Mouse (Mus musculus): Measurements from ENCODE around the gene Slc51a. TPM values are rescaled to one million over a fixed set of nuclear protein-coding genes. Genes with fewer than 3 reads are reported as not detected.
"Not testable (repeated sequence)": the region's sequence is repeated elsewhere in the genome, so short reads cannot be mapped to it uniquely, and the experiment has no call there.

The Slc51a gene
- total RNA-seq, 1 experiment from 2014 or later: not detected

DNA sequence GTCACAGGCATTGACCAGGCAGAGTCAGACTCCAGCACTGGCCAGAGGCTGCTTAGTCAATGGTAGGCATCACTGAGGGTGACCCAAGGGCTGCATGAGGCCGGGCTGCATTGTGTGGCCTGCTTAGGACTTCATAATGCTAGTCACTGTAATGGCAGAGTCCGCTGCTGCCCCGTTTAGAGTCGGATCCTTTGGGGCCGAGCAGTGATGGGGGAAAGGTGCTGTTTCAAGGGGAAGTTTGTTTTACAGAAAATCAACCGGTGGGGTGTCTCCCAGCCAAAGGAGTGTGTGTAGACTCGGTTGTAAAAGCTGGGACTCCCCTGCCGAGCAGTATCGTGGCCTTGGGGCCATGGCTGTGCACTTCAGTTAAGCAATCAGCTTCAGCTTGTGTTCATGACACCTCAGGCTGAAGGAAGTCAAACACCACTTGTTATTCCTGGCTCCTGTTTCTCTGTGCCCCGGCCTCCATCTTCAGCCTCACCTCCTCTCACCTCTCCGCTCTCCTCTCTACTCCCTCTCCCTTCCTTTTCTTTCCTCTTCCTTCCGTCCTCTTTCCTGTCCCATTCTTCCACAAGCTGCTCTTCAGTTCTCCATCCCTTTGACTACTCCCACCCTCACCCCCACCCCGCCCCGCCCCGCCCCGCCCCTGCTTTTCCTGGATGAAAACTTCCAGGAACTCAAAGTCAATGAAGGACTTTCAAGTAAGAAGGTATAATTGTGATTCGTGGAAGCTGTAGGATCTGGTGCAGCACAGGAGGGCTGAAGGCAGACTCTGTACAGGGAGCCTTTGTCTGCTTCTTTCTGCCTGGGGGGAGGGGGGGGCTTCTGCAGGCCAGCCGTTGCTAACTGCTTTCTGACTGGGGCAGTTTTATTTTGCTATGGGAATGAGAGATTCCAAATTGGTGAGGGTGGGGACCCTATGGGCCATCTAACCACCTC lies 23.0 kb upstream of the Slc51a start:
- ATAC-seq (replicated peaks; ENCODE audit: low read depth, poor library complexity, severe bottlenecking): no peak

DNA sequence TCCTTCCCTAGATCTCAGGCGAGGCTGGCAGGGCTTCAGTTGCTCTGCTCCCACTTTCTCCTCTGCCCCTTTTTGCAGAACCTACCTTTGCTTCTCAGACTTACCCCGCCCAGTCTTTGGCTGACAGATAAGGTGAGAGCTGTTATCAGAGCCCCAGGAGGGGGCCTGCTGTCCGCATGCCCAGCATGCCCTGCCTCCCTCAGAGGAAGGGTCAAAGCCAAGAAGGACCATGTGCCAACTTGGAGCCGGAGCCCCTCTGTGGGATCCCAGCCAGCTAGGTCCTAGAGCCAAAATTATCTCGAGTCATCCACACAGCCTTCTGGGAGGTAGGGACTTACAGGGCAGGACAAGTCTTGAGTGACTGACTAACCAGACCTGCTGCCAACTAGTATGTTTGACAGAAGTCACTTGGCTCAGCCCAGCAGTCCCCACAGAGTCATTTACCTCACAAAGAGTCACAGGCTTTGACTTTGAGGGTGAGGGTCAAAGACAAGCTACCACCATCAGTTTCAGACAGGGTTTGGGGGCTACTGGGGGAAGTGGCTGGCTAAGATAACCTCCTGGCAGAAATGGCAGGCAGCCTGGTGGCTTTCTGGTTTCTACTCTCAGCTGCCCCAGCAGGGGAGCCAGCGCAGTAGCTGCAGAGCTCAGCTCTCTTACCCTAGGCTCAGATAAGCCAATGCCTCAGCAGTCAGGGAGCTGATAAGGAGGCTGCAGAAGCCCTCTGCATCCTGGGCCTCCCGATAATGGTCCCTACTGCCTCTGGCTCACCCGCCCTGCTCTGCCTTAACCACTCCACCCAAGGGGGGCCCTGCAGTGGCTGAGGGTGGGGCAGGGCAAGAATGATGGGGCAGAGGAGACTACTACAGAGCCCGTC lies 21.6 kb upstream of the Slc51a start:
- peak; percentile 90 for ATAC-seq (replicated peaks; ENCODE audit: low read depth, poor library complexity, severe bottlenecking)

DNA sequence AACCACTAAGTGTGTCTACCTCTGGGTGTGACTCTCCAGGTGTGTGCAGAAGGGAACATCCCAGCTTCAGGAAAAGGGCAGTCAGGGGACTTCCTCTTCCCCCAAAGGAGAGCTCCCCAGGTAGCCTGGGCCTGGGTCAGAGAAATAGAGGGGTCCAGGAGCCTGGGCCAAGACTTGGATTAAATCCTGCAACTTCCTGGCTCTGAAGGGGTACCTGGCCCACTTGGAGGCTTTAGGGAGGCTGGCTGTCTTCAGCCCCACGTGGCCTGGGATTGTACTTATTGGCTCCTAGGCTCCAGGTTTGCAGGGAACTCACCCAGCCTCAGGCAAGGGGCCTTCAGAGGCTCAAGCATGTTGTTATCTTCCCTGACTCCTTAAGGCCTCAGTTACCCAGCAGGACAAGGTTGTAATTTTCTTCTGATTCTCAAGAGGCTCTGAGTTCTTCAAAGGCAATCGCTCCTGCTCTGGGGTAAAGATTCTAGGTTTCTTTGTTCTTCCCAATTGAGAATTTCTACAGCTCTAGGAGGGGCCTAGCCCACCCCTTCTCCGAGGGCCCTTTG lies 20.9 kb upstream of the Slc51a start:
- no peak for ATAC-seq (replicated peaks; ENCODE audit: low read depth, poor library complexity, severe bottlenecking)

DNA sequence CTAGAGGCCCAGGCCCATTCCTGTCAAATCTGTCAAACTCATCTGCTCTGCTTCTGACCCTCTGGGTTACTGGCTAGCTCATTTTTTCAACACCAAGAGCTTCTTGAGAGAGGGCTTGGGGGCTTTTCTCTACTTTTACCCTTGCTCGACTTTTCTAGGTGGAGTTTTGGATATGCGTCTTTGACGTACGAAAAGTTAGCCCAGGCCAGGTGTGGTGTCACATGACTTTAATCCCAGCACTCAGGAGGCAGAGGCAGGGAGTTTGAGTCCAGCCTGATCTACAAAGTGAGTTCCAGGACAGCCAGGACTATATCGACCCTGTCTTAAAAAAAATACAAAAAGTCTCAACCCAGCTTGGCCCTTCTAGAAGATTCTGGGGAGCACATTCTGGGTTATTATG lies 20.4 kb upstream of the Slc51a start:
- no peak for ATAC-seq (replicated peaks; ENCODE audit: low read depth, poor library complexity, severe bottlenecking)

DNA sequence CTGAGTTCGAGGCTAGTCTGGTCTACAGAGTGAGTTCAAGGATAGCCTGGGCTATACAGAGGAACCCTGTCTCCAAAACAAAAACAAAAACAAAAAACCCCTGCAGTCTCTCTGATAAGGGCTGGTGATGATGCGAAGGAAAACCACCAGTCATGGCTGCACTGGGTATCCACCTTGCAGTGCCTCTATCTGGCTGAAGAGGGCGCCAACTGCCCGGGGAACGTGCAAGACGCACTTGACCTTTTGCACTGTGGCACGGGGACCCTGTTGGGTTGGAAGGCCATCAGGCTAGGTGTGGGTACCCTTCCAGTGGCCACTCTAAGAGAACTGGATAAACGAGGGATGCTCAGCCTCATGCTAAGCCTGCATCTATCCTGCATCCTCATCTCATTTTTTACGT lies 19.7 kb upstream of the Slc51a start:
- peak; percentile 40; the same call in 1 of the 2 replicates for ATAC-seq (replicated peaks; ENCODE audit: low read depth, poor library complexity, severe bottlenecking)

DNA sequence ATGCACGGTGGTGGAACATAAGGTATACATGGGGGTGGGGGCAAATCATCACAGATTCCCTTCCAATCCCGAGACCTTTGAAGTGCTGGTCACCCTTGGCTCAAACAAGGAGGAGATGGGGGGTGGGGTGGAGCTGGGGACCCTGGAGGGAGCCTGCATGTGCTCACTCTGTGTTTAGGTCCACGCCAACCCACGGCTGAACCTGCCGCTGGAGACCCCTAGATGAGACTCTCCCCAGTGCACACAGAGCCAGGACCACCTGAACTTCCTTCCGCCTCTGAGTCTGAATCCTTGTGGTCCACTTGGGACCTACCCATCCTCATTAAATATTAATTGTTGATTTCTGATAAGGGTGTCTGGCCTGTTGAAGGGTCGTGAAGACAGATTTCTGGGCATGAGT lies 19.2 kb upstream of the Slc51a start:
- ATAC-seq (replicated peaks; ENCODE audit: low read depth, poor library complexity, severe bottlenecking): no peak

DNA sequence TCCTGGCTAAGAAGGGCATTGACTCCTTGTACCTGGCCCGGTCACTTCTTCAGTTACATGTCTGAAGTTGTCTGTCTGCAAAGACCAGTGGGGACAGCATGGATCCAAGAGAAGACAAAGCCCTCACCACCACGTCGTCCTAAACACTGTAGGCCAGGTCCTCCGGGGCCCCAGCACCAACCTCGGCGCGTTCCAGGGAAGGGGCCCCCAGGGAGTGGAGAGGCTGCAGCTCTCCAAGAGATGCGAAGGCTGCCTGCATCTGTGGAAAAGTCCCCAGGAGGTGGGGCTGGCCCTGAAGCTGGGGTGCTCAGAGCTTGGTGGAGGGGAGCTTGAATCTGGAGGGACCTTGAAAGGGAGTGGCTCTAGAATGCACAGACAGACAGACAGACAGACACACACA lies 18.6 kb upstream of the Slc51a start:
- ATAC-seq (replicated peaks; ENCODE audit: low read depth, poor library complexity, severe bottlenecking): no peak

DNA sequence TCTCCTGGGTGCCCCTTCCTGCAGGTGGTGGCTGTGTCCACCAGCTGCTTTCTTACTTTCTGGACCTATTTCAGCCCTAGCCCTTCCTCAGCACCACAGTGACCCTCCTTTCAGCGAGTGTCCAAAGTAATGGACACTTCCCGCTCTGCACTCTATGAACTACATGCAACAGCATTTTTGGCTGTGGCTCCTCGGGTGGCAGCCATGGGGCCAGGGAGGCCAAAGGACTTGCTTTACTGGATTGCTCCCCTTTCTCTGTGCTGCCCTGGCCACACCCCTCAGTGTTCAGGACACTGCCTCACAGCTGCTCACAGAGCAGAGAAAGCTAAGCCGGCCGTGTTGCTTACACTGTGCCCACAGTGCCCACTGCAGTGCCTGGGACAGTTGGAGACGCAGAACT lies 16.0 kb upstream of the Slc51a start:
- ATAC-seq (replicated peaks; ENCODE audit: low read depth, poor library complexity, severe bottlenecking): no peak

DNA sequence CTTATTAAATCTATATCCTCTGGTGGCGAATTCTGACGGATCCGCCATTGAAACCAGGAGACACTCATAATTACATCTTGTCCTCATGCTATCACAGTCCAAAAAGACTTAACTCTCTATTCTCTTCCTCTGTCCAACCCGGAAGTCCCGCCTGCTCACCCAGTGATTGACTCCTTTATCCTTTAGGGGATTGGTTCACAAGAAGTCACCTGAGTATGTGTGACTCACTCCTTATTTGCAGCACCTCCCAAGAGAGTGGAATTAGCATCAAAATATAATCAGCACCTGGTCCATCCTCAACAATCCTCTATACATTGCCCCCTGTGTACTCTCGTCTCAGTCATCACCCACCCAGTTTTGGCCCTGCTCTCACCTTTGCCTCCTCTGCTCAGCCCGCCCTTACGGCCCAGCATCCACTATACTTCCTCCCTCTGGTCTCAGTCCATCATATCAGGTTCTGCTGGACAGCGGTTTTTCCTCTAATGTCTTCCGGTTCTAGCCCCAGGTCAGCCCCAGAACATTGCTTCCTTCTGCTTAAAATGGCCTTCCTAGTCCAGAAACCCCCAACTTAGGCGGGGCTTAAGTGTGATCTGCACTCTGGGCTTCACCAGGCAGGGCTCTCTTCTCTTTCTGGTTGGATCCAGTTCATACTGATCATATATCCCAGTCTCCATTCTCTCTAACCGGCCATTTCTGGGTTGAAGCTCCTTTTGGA lies 15.1 kb upstream of the Slc51a start:
- no peak for ATAC-seq (replicated peaks; ENCODE audit: low read depth, poor library complexity, severe bottlenecking)

DNA sequence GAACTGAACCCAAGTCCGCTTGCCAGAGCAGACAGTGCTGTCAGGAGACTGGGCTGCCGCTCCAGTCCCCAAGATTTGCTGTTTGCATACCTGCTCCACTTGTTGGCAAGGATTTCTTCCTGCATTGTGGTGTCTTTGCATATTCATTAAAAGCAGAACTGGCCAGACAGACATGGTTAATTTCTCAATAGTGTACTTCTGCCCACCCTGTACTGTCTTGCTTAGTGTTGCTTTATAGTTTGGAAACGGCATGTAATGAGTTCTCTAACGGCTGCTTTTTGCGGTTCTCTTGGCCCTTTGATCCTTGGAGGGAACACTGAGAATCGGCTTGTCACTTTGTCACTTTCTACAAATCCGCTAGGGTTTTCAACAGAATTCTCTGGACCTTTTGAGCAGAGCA lies 13.8 kb upstream of the Slc51a start:
- peak; percentile 34; the same call in 1 of the 2 replicates for ATAC-seq (replicated peaks; ENCODE audit: low read depth, poor library complexity, severe bottlenecking)

DNA sequence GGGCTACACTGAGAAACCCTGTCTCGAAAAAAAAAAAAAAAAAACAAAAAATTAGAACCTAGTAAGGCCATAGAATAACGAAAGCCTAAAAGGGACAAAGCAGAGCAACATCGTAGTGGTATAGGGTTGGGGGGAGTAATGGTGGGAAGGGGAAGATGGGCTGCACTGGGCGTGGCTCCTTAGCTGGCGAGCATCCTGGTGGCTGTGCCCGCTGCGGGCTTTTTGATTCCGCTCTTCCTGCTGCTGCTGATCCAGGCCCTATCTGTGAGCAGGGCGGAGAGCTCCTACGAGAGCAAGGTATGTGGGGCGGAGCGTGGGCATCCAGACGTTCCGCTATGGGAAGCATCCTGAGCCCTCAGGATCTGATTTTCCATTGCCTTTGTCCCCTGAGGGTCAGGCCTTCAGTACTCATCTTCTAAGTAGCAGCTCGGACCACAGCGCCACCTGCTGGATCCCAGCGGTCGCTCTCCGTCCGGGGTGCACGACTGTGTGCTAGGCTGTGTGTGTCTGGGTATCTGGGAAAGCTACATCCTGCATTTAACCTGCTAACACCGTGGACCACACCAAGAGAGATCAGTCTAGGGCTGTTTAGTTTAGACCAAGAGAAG lies 11.9 kb upstream of the Slc51a start:
- ATAC-seq (replicated peaks; ENCODE audit: low read depth, poor library complexity, severe bottlenecking): peak; percentile 80

DNA sequence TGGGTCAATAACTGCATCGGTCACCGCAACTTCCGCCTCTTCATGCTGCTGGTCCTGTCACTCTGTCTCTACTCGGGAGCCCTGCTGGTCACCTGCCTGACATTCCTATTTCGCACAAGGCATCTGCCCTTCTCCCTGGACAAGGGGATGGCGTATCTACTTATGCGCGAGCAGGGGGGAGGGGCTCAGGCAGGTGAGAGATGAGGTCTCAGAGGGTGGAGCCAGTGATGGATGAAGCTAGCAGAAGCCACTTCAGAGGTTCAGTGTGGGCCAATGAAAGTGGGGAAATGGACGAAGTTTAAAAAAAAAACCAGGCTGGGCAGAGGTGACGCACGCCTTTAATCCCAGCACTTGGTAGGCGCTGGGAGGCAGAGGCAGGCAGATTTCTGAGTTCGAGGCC lies 11.3 kb upstream of the Slc51a start:
- ATAC-seq (replicated peaks; ENCODE audit: low read depth, poor library complexity, severe bottlenecking): no peak

DNA sequence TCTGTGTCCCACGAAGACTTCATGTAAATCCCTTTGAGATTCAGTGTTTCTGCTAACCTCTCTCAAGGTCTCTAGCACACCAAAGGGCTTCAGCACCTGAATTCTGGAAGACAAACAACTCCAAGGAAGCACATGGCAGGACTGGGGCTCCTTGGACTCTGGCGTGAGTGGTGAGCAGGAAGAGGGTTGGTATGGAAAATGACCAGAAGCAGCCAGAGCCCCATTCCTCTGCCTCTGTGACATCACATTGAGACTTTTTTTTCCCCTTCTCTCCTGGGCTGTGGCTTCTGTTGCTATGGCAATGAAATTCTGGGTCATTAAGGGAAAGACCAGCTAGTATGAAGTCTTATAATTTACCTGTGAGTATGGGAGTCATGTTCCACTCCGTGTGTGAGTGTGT lies 8.3 kb upstream of the Slc51a start, which contains the start of gene Zdhhc19:
Gene Zdhhc19 (plus strand): TSS at position 301 of the 400 bp plus-strand sequence.
- no peak for ATAC-seq (replicated peaks; ENCODE audit: low read depth, poor library complexity, severe bottlenecking)

DNA sequence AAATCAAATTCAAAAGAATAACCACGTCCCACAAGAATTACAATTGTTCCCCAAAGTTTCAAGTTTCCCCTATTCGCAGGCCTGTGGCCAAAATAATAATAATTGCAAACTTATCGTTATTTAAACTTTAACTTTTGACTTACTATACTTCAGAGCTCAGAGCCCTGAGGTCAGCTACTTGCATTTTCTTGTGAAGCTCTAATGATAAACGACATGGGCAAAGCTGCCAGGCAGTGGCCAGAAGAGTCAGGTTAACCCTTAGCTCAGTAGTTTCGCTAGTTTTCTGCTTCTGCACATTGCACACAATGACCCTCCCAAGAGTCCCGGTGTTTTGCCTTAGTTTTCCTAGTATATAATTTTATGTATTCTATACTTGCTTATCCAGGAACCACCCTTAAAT lies 6.7 kb upstream of the Slc51a start:
- ATAC-seq (replicated peaks; ENCODE audit: low read depth, poor library complexity, severe bottlenecking): not testable (repeated sequence)

DNA sequence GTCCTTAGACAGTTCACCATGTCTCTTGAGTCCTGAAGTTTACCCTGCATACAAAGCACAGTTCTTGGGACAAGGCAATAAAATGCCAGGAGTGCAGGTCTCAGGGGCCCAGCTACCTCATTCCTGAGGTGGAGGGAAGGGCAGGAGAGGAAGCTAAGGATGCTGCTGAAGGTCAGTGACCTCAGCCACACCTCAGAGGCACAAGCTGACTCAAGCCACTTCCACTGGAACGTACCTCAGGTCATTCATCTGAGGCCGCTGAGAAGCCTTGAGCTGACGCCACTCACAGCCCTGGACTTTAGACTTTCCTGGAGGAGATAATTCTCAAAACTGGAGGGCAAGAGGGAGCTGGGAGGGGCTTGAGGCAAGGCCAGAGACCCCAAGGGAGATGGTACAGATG lies 1.3 kb upstream of the Slc51a start:
- no peak for ATAC-seq (replicated peaks; ENCODE audit: low read depth, poor library complexity, severe bottlenecking)

DNA sequence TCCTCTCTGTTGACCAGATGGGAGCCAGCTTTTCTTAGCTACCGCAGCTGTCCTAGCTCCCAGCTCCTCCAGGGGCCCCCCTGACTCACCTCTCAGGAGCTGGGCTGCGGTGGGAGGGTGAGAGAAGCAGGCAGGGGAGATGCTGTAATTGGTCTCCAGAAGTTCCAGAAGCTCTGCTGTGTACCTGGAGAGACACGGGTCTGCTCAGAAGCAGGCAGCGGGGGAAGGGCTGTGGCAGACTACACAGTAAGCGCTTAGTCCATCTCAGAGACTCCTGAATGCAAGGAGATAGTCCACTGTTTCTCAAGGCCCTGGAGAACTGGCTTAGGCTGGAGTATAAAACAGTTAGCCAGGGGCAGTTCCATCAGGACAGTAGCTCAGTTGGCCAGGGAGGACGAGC lies 1.6 kb downstream of the Slc51a start:
- ATAC-seq (replicated peaks; ENCODE audit: low read depth, poor library complexity, severe bottlenecking): no peak

DNA sequence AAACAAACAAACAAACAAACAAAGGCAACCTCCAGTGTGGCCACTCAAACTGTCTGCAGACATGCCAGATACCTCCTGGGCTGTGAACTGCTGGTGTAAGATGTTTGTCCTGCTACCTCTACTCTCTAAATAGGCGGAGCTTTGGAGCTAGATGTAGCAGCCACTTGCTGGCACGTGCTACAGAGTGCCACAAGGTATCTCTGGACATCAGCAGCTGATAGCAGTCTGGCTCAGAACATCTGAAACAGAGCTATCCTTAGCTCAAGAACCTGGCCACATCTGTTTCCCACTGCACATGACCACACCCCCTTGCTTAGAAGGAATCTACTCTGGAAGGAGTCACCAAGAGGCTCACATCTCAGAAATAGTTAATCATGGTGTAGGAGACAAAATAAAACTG lies 2.5 kb downstream of the Slc51a start:
- ATAC-seq (replicated peaks; ENCODE audit: low read depth, poor library complexity, severe bottlenecking): no peak

DNA sequence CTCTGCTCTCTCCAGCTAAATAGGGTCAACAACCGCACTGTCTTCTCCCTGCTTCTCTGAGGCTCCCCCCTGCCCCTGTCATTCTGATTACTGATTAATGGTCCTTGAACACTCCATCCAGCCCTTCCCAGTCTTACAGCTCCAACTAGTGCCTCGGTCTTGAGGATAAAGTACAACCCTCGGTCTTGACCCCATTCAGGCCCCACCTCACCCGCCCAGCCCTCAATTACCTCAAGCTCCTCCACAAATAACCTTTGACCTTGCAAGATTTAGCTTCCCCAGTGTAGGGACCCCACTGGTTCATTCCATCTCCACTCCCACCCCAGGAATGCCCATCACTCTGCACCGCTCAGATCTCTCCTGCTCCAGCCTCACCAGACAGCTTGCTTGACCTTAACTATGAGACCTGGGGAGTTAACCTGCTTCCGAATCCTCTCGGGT lies 3.2 kb downstream of the Slc51a start:
- no peak for ATAC-seq (replicated peaks; ENCODE audit: low read depth, poor library complexity, severe bottlenecking)

DNA sequence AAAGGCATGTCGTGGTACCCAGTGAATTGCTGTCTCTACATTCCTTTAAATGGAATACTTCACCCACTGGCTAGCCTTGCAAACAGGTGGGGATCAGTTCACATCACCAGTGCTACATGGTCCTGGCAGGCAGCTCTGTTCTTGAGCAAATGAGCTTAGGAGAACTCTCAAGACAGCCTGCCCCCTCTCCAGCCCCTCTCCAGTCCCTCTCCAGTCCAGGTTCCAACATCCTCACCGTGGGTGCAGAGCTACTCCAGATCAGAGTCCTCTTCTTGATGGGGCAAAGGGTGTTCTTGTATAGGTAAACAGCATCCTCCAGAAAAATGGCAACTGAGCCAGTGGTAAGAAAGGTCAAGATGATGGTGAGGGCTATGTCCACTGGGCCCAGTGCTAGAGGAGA lies 8.3 kb downstream of the Slc51a start:
- no peak for ATAC-seq (replicated peaks; ENCODE audit: low read depth, poor library complexity, severe bottlenecking)

DNA sequence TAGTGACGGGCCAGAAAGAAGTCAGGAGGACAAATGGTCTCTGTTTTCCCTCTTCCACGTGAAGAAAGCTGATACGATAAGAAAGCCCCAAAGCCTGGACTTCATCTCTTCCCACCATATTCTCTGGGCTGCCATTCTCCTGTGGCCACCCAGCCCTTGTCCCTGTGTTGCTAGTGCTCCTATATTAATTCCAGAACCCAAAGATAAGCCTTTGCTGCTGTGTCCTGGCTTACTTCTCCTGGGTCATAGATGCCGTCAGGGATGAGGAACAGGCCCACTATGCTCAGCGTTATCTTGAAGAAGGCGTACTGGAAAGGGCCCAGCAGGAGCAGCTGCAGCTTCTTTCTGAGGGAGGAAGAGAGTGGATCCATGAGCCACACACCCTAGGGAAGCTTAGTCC lies 10.4 kb downstream of the Slc51a start:
- no peak for ATAC-seq (replicated peaks; ENCODE audit: low read depth, poor library complexity, severe bottlenecking)
